Mouse (Mus musculus) forebrain, embryonic 16.5 days (tissue): ENCODE data around the gene Dusp1. TPM values are rescaled to one million over a fixed set of nuclear protein-coding genes. Genes with fewer than 3 reads are reported as not detected.
A peak's percentile ranks its signal among the peaks of the same experiment; 100 is the strongest.

Source experiments
- ATAC-seq: fragments of 200-750 bp; cut with Nextera tagmentation; 2 replicates; pipeline ENCODE4 v1.8.0; 2017; ENCODE audit warnings: mild to moderate bottlenecking, moderate library complexity
- H3K27ac ChIP-seq: fragments of 300-500 bp; sonication (generic); 2 replicates; pipeline ENCODE4 v1.5.1; 2014; ENCODE audit warnings: low read length, control low read depth
- H3K27me3 ChIP-seq: fragments of 300-500 bp; sonication (generic); replicated peaks from 2 replicates; pipeline ENCODE4 v1.6.1; 2014; ENCODE audit warnings: low read length; ENCODE audit not compliant: control insufficient read depth, insufficient read depth
- H3K36me3 ChIP-seq: fragments of 300-500 bp; sonication (generic); 2 replicates; pipeline ENCODE4 v1.6.1; 2014; ENCODE audit not compliant: control insufficient read depth, insufficient read depth
- H3K4me1 ChIP-seq: fragments of 300-500 bp; sonication (generic); replicated peaks from 2 replicates; pipeline ENCODE4 v1.6.1; 2014; ENCODE audit warnings: low read length; ENCODE audit not compliant: control insufficient read depth, insufficient read depth
- H3K4me2 ChIP-seq: fragments of 300-500 bp; sonication (generic); 2 replicates; pipeline ENCODE4 v1.6.1; 2014; ENCODE audit warnings: mild to moderate bottlenecking, low read length, control low read depth
- H3K4me3 ChIP-seq: fragments of 300-500 bp; sonication (generic); replicated peaks from 2 replicates; pipeline ENCODE4 v1.5.1; 2014; ENCODE audit warnings: mild to moderate bottlenecking, low read length, control low read depth
- H3K9ac ChIP-seq: fragments of 300-500 bp; sonication (generic); replicated peaks from 2 replicates; pipeline ENCODE4 v1.6.1; 2014; ENCODE audit warnings: low read depth, low read length, control low read depth
- H3K9me3 ChIP-seq: fragments of 300-500 bp; sonication (generic); 2 replicates; pipeline ENCODE4 v1.6.1; 2016; ENCODE audit warnings: low read length; ENCODE audit not compliant: control insufficient read depth
- WGBS: fragments of 180-500 bp; shearing (Covaris S2); extraction: QIAGEN DNeasy Blood & Tissue Kit; methylation state at CpG from one replicate; pipeline ENCODE4 v1.1.7; 2014; 5-methylcytosine and 5-hydroxymethylcytosine counted together
- polyA plus RNA-seq: library from polyadenylated mRNA; unstranded; fragments of >200 nt; fragmentation: Nextera tagmentation; extraction: Ambion mirVana; gene quantifications from 2 replicates; pipeline ENCODE4 v1.2.1, GENCODE M21; 2015

The Dusp1 gene
- polyA plus RNA-seq, 1 experiment from 2014 or later, result 44.1 TPM

GRCm38 (mm10) chr17:26601926-26602325 lies 40.0 kb upstream of the Dusp1 start:
- 56% methylated on average over 6 of the region's 6 CpGs for WGBS
- H3K9ac ChIP-seq, result no peak overlapping the region

GRCm38 (mm10) chr17:26601514-26601913 lies 39.6 kb upstream of the Dusp1 start:
- ATAC-seq, result no peak
- H3K4me1 ChIP-seq, result peaks cover 6% of the 10 kb centered on the region

More at GRCm38 (mm10) chr17:26601926-26602325, 40.0 kb upstream of the Dusp1 start:
- no peak overlapping the region for H3K27ac ChIP-seq
- no peak for ATAC-seq
- H3K4me1 ChIP-seq, result peaks cover 2% of the 10 kb centered on the region
- no peaks in the 10 kb centered on the region for H3K36me3 ChIP-seq
- no peaks in the 10 kb centered on the region for H3K27me3 ChIP-seq
- no peak overlapping the region for H3K4me3 ChIP-seq
- no peak overlapping the region for H3K4me2 ChIP-seq
- H3K9me3 ChIP-seq, result no peaks in the 10 kb centered on the region

GRCm38 (mm10) chr17:26600913-26601447 lies 39.1 kb upstream of the Dusp1 start:
- Histone ChIP-seq H3K4me1 (peaks cover 12% of the 10 kb centered on the region), H3K9me3 (no peaks in the 10 kb centered on the region), H3K4me3 (no peak overlapping the region), H3K36me3 (no peaks in the 10 kb centered on the region), H3K9ac (no peak overlapping the region), H3K4me2 (no peak overlapping the region), H3K27me3 (no peaks in the 10 kb centered on the region), H3K27ac (no peak overlapping the region)
- ATAC-seq, result no peak
- 72% methylated on average over 17 of the region's 17 CpGs for WGBS

More at GRCm38 (mm10) chr17:26601514-26601913, 39.6 kb upstream of the Dusp1 start:
- H3K36me3 ChIP-seq, result no peaks in the 10 kb centered on the region
- no peaks in the 10 kb centered on the region for H3K27me3 ChIP-seq
- H3K4me3 ChIP-seq, result no peak overlapping the region
- no peak overlapping the region for H3K9ac ChIP-seq
- H3K9me3 ChIP-seq, result no peaks in the 10 kb centered on the region
- WGBS, result 74% methylated on average over 6 of the region's 6 CpGs
- H3K4me2 ChIP-seq, result no peak overlapping the region
- no peak overlapping the region for H3K27ac ChIP-seq

- H3K27ac ChIP-seq, result no peak overlapping the region
- ATAC-seq, result no peak
- no peak overlapping the region for H3K9ac ChIP-seq
- no peak overlapping the region for H3K4me3 ChIP-seq
- WGBS, result 95% methylated on average over 5 of the region's 5 CpGs
- no peaks in the 10 kb centered on the region for H3K27me3 ChIP-seq
- no peaks in the 10 kb centered on the region for H3K36me3 ChIP-seq
- no peak overlapping the region for H3K4me2 ChIP-seq
- H3K4me1 ChIP-seq, result peaks cover 21% of the 10 kb centered on the region
- no peaks in the 10 kb centered on the region for H3K9me3 ChIP-seq
These were observed 36.9 kb upstream of the Dusp1 start for GRCm38 (mm10) chr17:26598845-26599244.

GRCm38 (mm10) chr17:26596856-26597481 lies 35.0 kb upstream of the Dusp1 start:
- Histone ChIP-seq H3K27me3 (no peaks in the 10 kb centered on the region), H3K4me1 (peaks cover 21% of the 10 kb centered on the region), H3K36me3 (no peaks in the 10 kb centered on the region), H3K27ac (no peak overlapping the region; the same call in 1 of the 2 replicates), H3K9ac (no peak overlapping the region), H3K9me3 (no peaks in the 10 kb centered on the region), H3K4me2 (no peak overlapping the region), H3K4me3 (no peak overlapping the region)
- 84% methylated on average over 6 of the region's 6 CpGs for WGBS
- ATAC-seq, result no peak

- H3K36me3 ChIP-seq, result no peaks in the 10 kb centered on the region
- no peak overlapping the region for H3K4me3 ChIP-seq
- H3K9ac ChIP-seq, result no peak overlapping the region
- WGBS, result 30% methylated on average over 7 of the region's 7 CpGs
- H3K27ac ChIP-seq, result peak overlapping the region; percentile 58
- H3K4me2 ChIP-seq, result no peak overlapping the region
- H3K4me1 ChIP-seq, result peaks cover 21% of the 10 kb centered on the region
- H3K27me3 ChIP-seq, result no peaks in the 10 kb centered on the region
- no peaks in the 10 kb centered on the region for H3K9me3 ChIP-seq
- peak; percentile 74 for ATAC-seq
These were observed 34.3 kb upstream of the Dusp1 start for GRCm38 (mm10) chr17:26596168-26596658.

- WGBS, result 57% methylated on average over 7 of the region's 7 CpGs
- H3K27me3 ChIP-seq, result no peaks in the 10 kb centered on the region
- no peak overlapping the region for H3K4me3 ChIP-seq
- no peaks in the 10 kb centered on the region for H3K9me3 ChIP-seq
- H3K4me2 ChIP-seq, result no peak overlapping the region
- peak overlapping the region; percentile 48; the same call in 1 of the 2 replicates for H3K27ac ChIP-seq
- no peak for ATAC-seq
- no peak overlapping the region for H3K9ac ChIP-seq
- H3K4me1 ChIP-seq, result peaks cover 21% of the 10 kb centered on the region
- no peaks in the 10 kb centered on the region for H3K36me3 ChIP-seq
These were observed 33.7 kb upstream of the Dusp1 start for GRCm38 (mm10) chr17:26595448-26596167.

- no peak overlapping the region for H3K9ac ChIP-seq
- no peaks in the 10 kb centered on the region for H3K27me3 ChIP-seq
- no peak overlapping the region for H3K27ac ChIP-seq
- H3K4me2 ChIP-seq, result no peak overlapping the region
- H3K4me3 ChIP-seq, result no peak overlapping the region
- H3K36me3 ChIP-seq, result no peaks in the 10 kb centered on the region
- 87% methylated on average over 7 of the region's 7 CpGs for WGBS
- H3K4me1 ChIP-seq, result peaks cover 21% of the 10 kb centered on the region
- no peaks in the 10 kb centered on the region for H3K9me3 ChIP-seq
- ATAC-seq, result no peak
These were observed 33.0 kb upstream of the Dusp1 start for GRCm38 (mm10) chr17:26594958-26595357.

GRCm38 (mm10) chr17:26594171-26594570 lies 32.2 kb upstream of the Dusp1 start:
- no peak for ATAC-seq
- Histone ChIP-seq H3K4me2 (no peak overlapping the region), H3K36me3 (no peaks in the 10 kb centered on the region), H3K9ac (no peak overlapping the region), H3K4me1 (peaks cover 21% of the 10 kb centered on the region), H3K9me3 (no peaks in the 10 kb centered on the region), H3K4me3 (no peak overlapping the region), H3K27me3 (no peaks in the 10 kb centered on the region), H3K27ac (no peak overlapping the region)
- WGBS, result 90% methylated on average over 7 of the region's 7 CpGs
